Mouse (Mus musculus) hindbrain, embryonic 12.5 days (tissue): ENCODE results near the gene Dtx4. TPM values are rescaled to one million over a fixed set of nuclear protein-coding genes. Genes with fewer than 3 reads are reported as not detected.

ENCODE experiments used
- ATAC-seq: fragments of 200-750 bp; cut with Nextera tagmentation; 2 replicates; pipeline ENCODE4 v1.8.0; 2017; ENCODE audit warnings: moderate TSS enrichment; ENCODE audit not compliant: low FRiP score
- H3K27ac ChIP-seq: fragments of 300-500 bp; sonication (generic); 2 replicates; pipeline ENCODE4 v1.5.1; 2016; ENCODE audit warnings: mild to moderate bottlenecking
- H3K27me3 ChIP-seq: fragments of 300-500 bp; sonication (generic); 2 replicates; pipeline ENCODE4 v1.6.1; 2016; ENCODE audit warnings: mild to moderate bottlenecking
- H3K36me3 ChIP-seq: fragments of 300-500 bp; sonication (generic); 2 replicates; pipeline ENCODE4 v1.6.1; 2016; ENCODE audit warnings: mild to moderate bottlenecking
- H3K4me1 ChIP-seq: fragments of 300-500 bp; sonication (generic); 2 replicates; pipeline ENCODE4 v1.6.1; 2016
- H3K4me2 ChIP-seq: fragments of 300-500 bp; sonication (generic); replicated peaks from 2 replicates; pipeline ENCODE4 v1.6.1; 2016; ENCODE audit warnings: mild to moderate bottlenecking
- H3K4me3 ChIP-seq: fragments of 300-500 bp; sonication (generic); 2 replicates; pipeline ENCODE4 v1.5.1; 2016; ENCODE audit warnings: mild to moderate bottlenecking
- H3K9ac ChIP-seq: fragments of 300-500 bp; sonication (generic); 2 replicates; pipeline ENCODE4 v1.6.1; 2016; ENCODE audit warnings: mild to moderate bottlenecking, moderate library complexity
- H3K9me3 ChIP-seq: fragments of 300-500 bp; sonication (generic); replicated peaks from 2 replicates; pipeline ENCODE4 v1.6.1; 2016; ENCODE audit warnings: mild to moderate bottlenecking
- WGBS: fragments of 180-500 bp; shearing (Covaris S2); methylation state at CpG from one replicate; pipeline ENCODE4 v1.1.7; 2016; 5-methylcytosine and 5-hydroxymethylcytosine counted together
- polyA plus RNA-seq: library from polyadenylated mRNA; unstranded; fragments of >200 nt; fragmentation: Nextera tagmentation; extraction: Ambion mirVana; gene quantifications from 2 replicates; pipeline ENCODE4 v1.2.1, GENCODE M21; 2016

Gene Dtx4
- polyA plus RNA-seq, 1 experiment from 2014 or later = 58.6 TPM

- H3K9me3 ChIP-seq = no peaks in the 10 kb centered on the region
- no peak overlapping the region for H3K9ac ChIP-seq
- H3K27ac ChIP-seq = peak overlapping the region; percentile 75
- H3K36me3 ChIP-seq = peaks cover 64% of the 10 kb centered on the region
- no peak overlapping the region for H3K4me3 ChIP-seq
- peak; percentile 89 for ATAC-seq
- 65% methylated on average over 15 of the region's 15 CpGs for WGBS
- no peaks in the 10 kb centered on the region for H3K27me3 ChIP-seq
- no peak overlapping the region for H3K4me2 ChIP-seq
- H3K4me1 ChIP-seq = no peaks in the 10 kb centered on the region
Observed at GRCm38 (mm10) chr19:12475380-12476250, 25.6 kb downstream of the Dtx4 start.

GRCm38 (mm10) chr19:12473951-12474350 is 27.3 kb downstream of the Dtx4 start:
- peaks cover 59% of the 10 kb centered on the region for H3K36me3 ChIP-seq
- no peak overlapping the region for H3K27ac ChIP-seq
- no peaks in the 10 kb centered on the region for H3K9me3 ChIP-seq
- no peak overlapping the region for H3K9ac ChIP-seq
- no peaks in the 10 kb centered on the region for H3K27me3 ChIP-seq
- H3K4me2 ChIP-seq = no peak overlapping the region
- WGBS = 96% methylated on average over 4 of the region's 4 CpGs
- H3K4me1 ChIP-seq = no peaks in the 10 kb centered on the region
- no peak overlapping the region for H3K4me3 ChIP-seq
- no peak for ATAC-seq

GRCm38 (mm10) chr19:12473201-12473641 is 28.0 kb downstream of the Dtx4 start:
- WGBS = 70% methylated on average over 4 of the region's 4 CpGs
- no peak overlapping the region for H3K27ac ChIP-seq
- no peak for ATAC-seq
- no peak overlapping the region for H3K4me2 ChIP-seq
- no peaks in the 10 kb centered on the region for H3K4me1 ChIP-seq
- peaks cover 58% of the 10 kb centered on the region for H3K36me3 ChIP-seq
- no peak overlapping the region for H3K4me3 ChIP-seq
- H3K27me3 ChIP-seq = no peaks in the 10 kb centered on the region
- no peak overlapping the region for H3K9ac ChIP-seq
- no peaks in the 10 kb centered on the region for H3K9me3 ChIP-seq

- H3K4me1 ChIP-seq = no peaks in the 10 kb centered on the region
- H3K9ac ChIP-seq = no peak overlapping the region
- no peak overlapping the region for H3K4me3 ChIP-seq
- no peaks in the 10 kb centered on the region for H3K9me3 ChIP-seq
- no peak for ATAC-seq
- no peaks in the 10 kb centered on the region for H3K27me3 ChIP-seq
- no peak overlapping the region for H3K4me2 ChIP-seq
- no peak overlapping the region for H3K27ac ChIP-seq
- WGBS = 85% methylated on average over 5 of the region's 5 CpGs
- peaks cover 52% of the 10 kb centered on the region for H3K36me3 ChIP-seq
Observed at GRCm38 (mm10) chr19:12472381-12472976, 28.8 kb downstream of the Dtx4 start.

GRCm38 (mm10) chr19:12471866-12472265 is 29.4 kb downstream of the Dtx4 start:
- ATAC-seq = no peak
- H3K36me3 ChIP-seq = peaks cover 51% of the 10 kb centered on the region
- no peak overlapping the region for H3K27ac ChIP-seq
- H3K4me1 ChIP-seq = no peaks in the 10 kb centered on the region
- no peak overlapping the region for H3K9ac ChIP-seq
- no peak overlapping the region for H3K4me3 ChIP-seq
- H3K27me3 ChIP-seq = no peaks in the 10 kb centered on the region
- WGBS = 82% methylated on average over 3 of the region's 3 CpGs
- H3K9me3 ChIP-seq = no peaks in the 10 kb centered on the region
- no peak overlapping the region for H3K4me2 ChIP-seq

GRCm38 (mm10) chr19:12467436-12467835 is 33.8 kb downstream of the Dtx4 start:
- Histone ChIP-seq H3K4me1 (no peaks in the 10 kb centered on the region), H3K9me3 (no peaks in the 10 kb centered on the region), H3K27ac (no peak overlapping the region), H3K4me2 (no peak overlapping the region), H3K36me3 (peaks cover 36% of the 10 kb centered on the region), H3K9ac (no peak overlapping the region), H3K27me3 (no peaks in the 10 kb centered on the region), H3K4me3 (no peak overlapping the region)
- whole genome bisulfite sequencing = 77% methylated on average over 5 of the region's 5 CpGs
- ATAC-seq = no peak

GRCm38 (mm10) chr19:12466204-12466603 is 35.0 kb downstream of the Dtx4 start:
- Histone ChIP-seq H3K9ac (no peak overlapping the region), H3K4me2 (no peak overlapping the region), H3K27ac (no peak overlapping the region), H3K36me3 (peaks cover 28% of the 10 kb centered on the region), H3K27me3 (no peaks in the 10 kb centered on the region), H3K4me3 (no peak overlapping the region), H3K4me1 (no peaks in the 10 kb centered on the region), H3K9me3 (no peaks in the 10 kb centered on the region)
- ATAC-seq = 0 out of 2 replicates have a peak, but pooled peaks have one; percentile 45
- WGBS = 32% methylated on average over 7 of the region's 7 CpGs

- H3K4me3 ChIP-seq = no peak overlapping the region
- no peaks in the 10 kb centered on the region for H3K4me1 ChIP-seq
- H3K4me2 ChIP-seq = no peak overlapping the region
- 0 out of 2 replicates have a peak, but pooled peaks have one; percentile 41 for ATAC-seq
- 91% methylated on average over 10 of the region's 10 CpGs for WGBS
- peaks cover 23% of the 10 kb centered on the region for H3K36me3 ChIP-seq
- no peaks in the 10 kb centered on the region for H3K9me3 ChIP-seq
- H3K27ac ChIP-seq = no peak overlapping the region
- H3K9ac ChIP-seq = no peak overlapping the region
- H3K27me3 ChIP-seq = no peaks in the 10 kb centered on the region
Observed at GRCm38 (mm10) chr19:12465530-12466144, 35.6 kb downstream of the Dtx4 start.

- no peaks in the 10 kb centered on the region for H3K27me3 ChIP-seq
- H3K9me3 ChIP-seq = no peaks in the 10 kb centered on the region
- H3K4me3 ChIP-seq = no peak overlapping the region
- no peak for ATAC-seq
- whole genome bisulfite sequencing = 88% methylated on average over 4 of the region's 4 CpGs
- H3K4me1 ChIP-seq = no peaks in the 10 kb centered on the region
- no peak overlapping the region for H3K27ac ChIP-seq
- no peak overlapping the region for H3K9ac ChIP-seq
- no peak overlapping the region for H3K4me2 ChIP-seq
- H3K36me3 ChIP-seq = peaks cover 21% of the 10 kb centered on the region
Observed at GRCm38 (mm10) chr19:12464674-12465073, 36.6 kb downstream of the Dtx4 start.

- no peak overlapping the region for H3K4me3 ChIP-seq
- peaks cover 15% of the 10 kb centered on the region for H3K36me3 ChIP-seq
- H3K4me1 ChIP-seq = no peaks in the 10 kb centered on the region
- H3K4me2 ChIP-seq = no peak overlapping the region
- no peak for ATAC-seq
- WGBS = 78% methylated on average over 5 of the region's 5 CpGs
- no peak overlapping the region for H3K9ac ChIP-seq
- 0 out of 2 replicates have a peak overlapping the region, but pooled peaks have one; percentile 30 for H3K27ac ChIP-seq
- no peaks in the 10 kb centered on the region for H3K27me3 ChIP-seq
- H3K9me3 ChIP-seq = no peaks in the 10 kb centered on the region
Observed at GRCm38 (mm10) chr19:12464127-12464526, 37.1 kb downstream of the Dtx4 start.

- Histone ChIP-seq H3K27ac (no peak overlapping the region), H3K27me3 (no peaks in the 10 kb centered on the region), H3K4me1 (no peaks in the 10 kb centered on the region), H3K9me3 (no peaks in the 10 kb centered on the region), H3K36me3 (peaks cover 11% of the 10 kb centered on the region; the same call in 1 of the 2 replicates), H3K9ac (no peak overlapping the region), H3K4me2 (no peak overlapping the region), H3K4me3 (no peak overlapping the region)
- WGBS = 42% methylated on average over 1 of the region's 1 CpGs
- ATAC-seq = no peak
Observed at GRCm38 (mm10) chr19:12463722-12464035, 37.6 kb downstream of the Dtx4 start.

- 65% methylated on average over 7 of the region's 7 CpGs for WGBS
- Histone ChIP-seq H3K9ac (no peak overlapping the region), H3K4me3 (no peak overlapping the region), H3K4me2 (no peak overlapping the region), H3K27me3 (no peaks in the 10 kb centered on the region), H3K4me1 (no peaks in the 10 kb centered on the region), H3K27ac (no peak overlapping the region), H3K36me3 (0 out of 2 replicates have a peak, but pooled peaks cover 7% of the 10 kb centered on the region), H3K9me3 (no peaks in the 10 kb centered on the region)
- ATAC-seq = no peak
Observed at GRCm38 (mm10) chr19:12462851-12463721, 38.2 kb downstream of the Dtx4 start.
